Mouse (Mus musculus): ENCODE results near the gene Wdr3.

GRCm38 (mm10) chr3:100189861-100190260 lies 27.7 kb upstream of the Wdr3 start:
- TF ChIP-seq E2F4 (IDR thresholded peaks at IDR 0.05; ENCODE audit: insufficient read depth) (no peak), MAX (IDR thresholded peaks at IDR 0.05; ENCODE audit: low read depth) (no peak), SRF (IDR thresholded peaks at IDR 0.05; ENCODE audit: control insufficient read depth, insufficient read length, low read depth) (no peak)

Measured in myocyte (in vitro differentiated cells).